Mouse (Mus musculus) MEL (cell line): ENCODE measurements around the gene Fbxo36. TPM values are rescaled to one million over a fixed set of nuclear protein-coding genes. Genes with fewer than 3 reads are reported as not detected.
A peak's percentile ranks its signal among the peaks of the same experiment; 100 is the strongest.

Source experiments
- DNase-seq: peaks from one replicate; pipeline ENCODE4 v3.0.0; 2011; ENCODE audit warnings: low read depth, low spot score
- H3K27ac ChIP-seq: 2 replicates; pipeline ENCODE4 v1.5.1; 2012; ENCODE audit warnings: low read depth, mild to moderate bottlenecking, control low read depth, low read length, moderate library complexity; ENCODE audit not compliant: control insufficient read depth
- H3K27me3 ChIP-seq, 2 experiments: fragments of 150-350 bp in 1 of 2; sonication (generic) in 1 of 2; 2 replicates each; pipeline ENCODE4 v1.6.1; 2012; ENCODE audit warnings: low read length in 2 of 2, mild to moderate bottlenecking in 2 of 2, improper control_type of control experiment in 1 of 2, moderate library complexity in 1 of 2; ENCODE audit not compliant: insufficient read depth in 2 of 2, control insufficient read depth in 1 of 2
- H3K36me3 ChIP-seq, 2 experiments: 2 replicates each; pipeline ENCODE4 v1.6.1; 2012 to 2014; ENCODE audit warnings: low read length in 2 of 2, improper control_type of control experiment in 1 of 2, inconsistent platforms in 1 of 2, mild to moderate bottlenecking in 1 of 2; ENCODE audit not compliant: insufficient read depth in 2 of 2, control insufficient read depth in 1 of 2
- H3K4me1 ChIP-seq, 2 experiments: fragments of 150-350 bp in 1 of 2; sonication (generic) in 1 of 2; 2 replicates each; pipeline ENCODE4 v1.6.1; 2012; ENCODE audit warnings: low read length in 2 of 2, improper control_type of control experiment in 1 of 2, mild to moderate bottlenecking in 1 of 2; ENCODE audit not compliant: insufficient read depth in 2 of 2, control insufficient read depth in 1 of 2
- H3K4me3 ChIP-seq, 2 experiments: fragments of 150-350 bp in 1 of 2; sonication (generic) in 1 of 2; 2 replicates each; pipeline ENCODE4 v1.5.1; 2012; ENCODE audit warnings: low read depth in 2 of 2, low read length in 2 of 2, mild to moderate bottlenecking in 2 of 2, moderate library complexity in 2 of 2, control low read depth in 1 of 2, improper control_type of control experiment in 1 of 2; ENCODE audit not compliant: control insufficient read depth in 1 of 2, insufficient read depth in 1 of 2
- H3K79me2 ChIP-seq: 2 replicates; pipeline ENCODE4 v1.6.1; 2012; ENCODE audit warnings: mild to moderate bottlenecking, low read length, moderate library complexity; ENCODE audit not compliant: control insufficient read depth, poor library complexity, insufficient read depth
- H3K9ac ChIP-seq: 2 replicates; pipeline ENCODE4 v1.6.1; 2012; ENCODE audit warnings: low read depth, mild to moderate bottlenecking, control low read depth, low read length, moderate library complexity; ENCODE audit not compliant: control insufficient read depth, poor library complexity, severe bottlenecking
- H3K9me3 ChIP-seq: fragments of 150-350 bp; sonication (generic); replicated peaks from 2 replicates; pipeline ENCODE4 v1.6.1; 2012; ENCODE audit warnings: mild to moderate bottlenecking, low read length, improper control_type of control experiment, moderate library complexity; ENCODE audit not compliant: insufficient read depth
- ELF1 ChIP-seq: IDR thresholded peaks from 2 replicates; pipeline ENCODE4 v1.6.1; 2014; ENCODE audit warnings: low read depth, mild to moderate bottlenecking, inconsistent platforms, low read length, improper control_type of control experiment, moderate library complexity
- EP300 ChIP-seq, 2 experiments: IDR thresholded peaks; 2 replicates each; pipeline ENCODE4 v1.6.1; 2011; ENCODE audit warnings: improper control_type of control experiment in 2 of 2, low read length in 2 of 2, low read depth in 1 of 2, mild to moderate bottlenecking in 1 of 2
- ETS1 ChIP-seq: IDR thresholded peaks from 2 replicates; pipeline ENCODE4 v1.6.1; 2012; ENCODE audit warnings: low read depth, mild to moderate bottlenecking, inconsistent platforms, low read length, improper control_type of control experiment, moderate library complexity
- GABPA ChIP-seq: IDR thresholded peaks from 2 replicates; pipeline ENCODE4 v1.6.1; 2012; ENCODE audit warnings: low read depth, mild to moderate bottlenecking, inconsistent platforms, low read length, improper control_type of control experiment, moderate library complexity
- GATA1 ChIP-seq: IDR thresholded peaks from 2 replicates; pipeline ENCODE4 v1.6.1; 2011; ENCODE audit warnings: low read depth, low read length, improper control_type of control experiment
- HCFC1 ChIP-seq: IDR thresholded peaks from 2 replicates; pipeline ENCODE4 v1.6.1; 2012; ENCODE audit warnings: low read depth, mild to moderate bottlenecking, inconsistent platforms, low read length, improper control_type of control experiment, moderate library complexity
- JUND ChIP-seq: IDR thresholded peaks from 2 replicates; pipeline ENCODE4 v1.6.1; 2011; ENCODE audit warnings: low read depth, mild to moderate bottlenecking, improper control_type of control experiment, low read length
- MAFK ChIP-seq: IDR thresholded peaks from 2 replicates; pipeline ENCODE4 v1.6.1; 2011; ENCODE audit warnings: low read depth, mild to moderate bottlenecking, low read length, improper control_type of control experiment, borderline replicate concordance
- MAZ ChIP-seq: IDR thresholded peaks from 2 replicates; pipeline ENCODE4 v1.6.1; 2012; ENCODE audit warnings: low read depth, mild to moderate bottlenecking, inconsistent platforms, low read length, improper control_type of control experiment
- NELFE ChIP-seq: IDR thresholded peaks from 2 replicates; pipeline ENCODE4 v1.6.1; 2011; ENCODE audit warnings: low read depth, low read length, improper control_type of control experiment
- NRF1 ChIP-seq: IDR thresholded peaks from 2 replicates; pipeline ENCODE4 v1.6.1; 2014; ENCODE audit warnings: low read depth, mild to moderate bottlenecking, inconsistent platforms, low read length, improper control_type of control experiment, moderate library complexity; ENCODE audit not compliant: poor library complexity, insufficient read depth, severe bottlenecking
- POLR2AphosphoS2 ChIP-seq: IDR thresholded peaks from 2 replicates; pipeline ENCODE4 v1.6.1; 2011; ENCODE audit warnings: low read length, improper control_type of control experiment
- RCOR1 ChIP-seq: IDR thresholded peaks from 2 replicates; pipeline ENCODE4 v1.6.1; 2012; ENCODE audit warnings: low read depth, mild to moderate bottlenecking, inconsistent platforms, low read length, improper control_type of control experiment
- SIN3A ChIP-seq: IDR thresholded peaks from 2 replicates; pipeline ENCODE4 v1.6.1; 2012; ENCODE audit warnings: low read length, improper control_type of control experiment, inconsistent platforms
- TAL1 ChIP-seq: IDR thresholded peaks from 2 replicates; pipeline ENCODE4 v1.6.1; 2012; ENCODE audit warnings: mild to moderate bottlenecking, inconsistent platforms, low read length, moderate library complexity, mixed read lengths
- TCF12 ChIP-seq: IDR thresholded peaks from 2 replicates; pipeline ENCODE4 v1.6.1; 2014; ENCODE audit warnings: low read depth, mild to moderate bottlenecking, inconsistent platforms, low read length, improper control_type of control experiment, moderate library complexity
- UBTF ChIP-seq: IDR thresholded peaks from 2 replicates; pipeline ENCODE4 v1.6.1; 2012; ENCODE audit warnings: low read depth, mild to moderate bottlenecking, inconsistent platforms, low read length, improper control_type of control experiment, moderate library complexity, borderline replicate concordance; ENCODE audit not compliant: insufficient read depth
- ZNF384 ChIP-seq: IDR thresholded peaks from 2 replicates; pipeline ENCODE4 v1.6.1; 2012; ENCODE audit warnings: low read depth, mild to moderate bottlenecking, inconsistent platforms, low read length, improper control_type of control experiment
- polyA plus RNA-seq, 2 experiments: library from polyadenylated mRNA; stranded (reverse) in 1 of 2; unstranded in 1 of 2; fragments of >175 nt in 1 of 2; fragments of >200 nt in 1 of 2; gene quantifications; 2 replicates each; pipeline versions ENCODE4 v1.2.1 to v1.2.4; 2012; ENCODE audit warnings: low replicate concordance in 2 of 2, low read depth in 1 of 2; ENCODE audit not compliant: insufficient read length in 2 of 2, insufficient read depth in 1 of 2, missing spikeins in 1 of 2
- total RNA-seq: library from RNA; depleted of rRNA; stranded (reverse); fragments of 300-350 nt; gene quantifications from 2 replicates; pipeline ENCODE4 v1.2.3, GENCODE M21; 2012

Gene Fbxo36
- total and polyA plus RNA-seq, 3 experiments, result 2.5 to 2.9 TPM; not detected in 1

- H3K4me1 ChIP-seq, result peaks cover 0 to 7% of the 10 kb centered on the region in 2 experiments; a peak in 1 of 4 replicates
- peak overlapping the region; percentile 100 for H3K9ac ChIP-seq
- peaks cover 6 to 19% of the 10 kb centered on the region in 2 experiments for H3K36me3 ChIP-seq
- peak overlapping the region; percentile 96 for H3K27ac ChIP-seq
- no peaks in the 10 kb centered on the region for H3K27me3 ChIP-seq
- peak; percentile 87 for DNase-seq
- peaks cover 51% of the 10 kb centered on the region for H3K79me2 ChIP-seq
- TF ChIP-seq HCFC1, result peak; percentile 80
- TF ChIP-seq POLR2AphosphoS2, result no peak
- TF ChIP-seq MAZ, result peak; percentile 65; the same call in 1 of the 2 replicates
- peak; percentile 31; the same call in 1 of the 2 replicates for TF ChIP-seq ETS1
- TF ChIP-seq NELFE, result no peak
- peak; percentile 87 for TF ChIP-seq ELF1
- TF ChIP-seq GATA1, result no peak
- no peak for TF ChIP-seq NRF1
- TF ChIP-seq SIN3A, result peak; percentile 34; the same call in 1 of the 2 replicates
- no peak for TF ChIP-seq UBTF
- no peak for TF ChIP-seq GABPA
- peak overlapping the region; percentile 79 to 94 for H3K4me3 ChIP-seq
- no peaks in the 10 kb centered on the region for H3K9me3 ChIP-seq
These were observed 955 bp upstream of the Fbxo36 start for GRCm38 (mm10) chr1:84838621-84839151.

- TF ChIP-seq JUND, result no peak
- TF ChIP-seq GABPA, result no peak
- TF ChIP-seq EP300 (IDR thresholded peaks at IDR 0.05; ENCODE audit: low read depth in 1 of 2, low read length in 2 of 2), result 0 out of 4 replicates have a peak, but pooled peaks of 1 of the 2 experiments have one; percentile 6
- TF ChIP-seq RCOR1, result no peak
- peak; percentile 54 for TF ChIP-seq ETS1
- no peak for TF ChIP-seq MAFK
- TF ChIP-seq ZNF384, result peak; percentile 93
- TF ChIP-seq TAL1, result no peak
- 0 out of 2 replicates have a peak, but pooled peaks have one; percentile 6 for TF ChIP-seq TCF12
- H3K27ac ChIP-seq, result peak within 1 kb of the TSS; percentile 96
- H3K79me2 ChIP-seq, result peaks cover 44% of the 10 kb centered on the region
- peak within 1 kb of the TSS; percentile 79 to 94 for H3K4me3 ChIP-seq
- H3K27me3 ChIP-seq, result no peaks in the 10 kb centered on the region
- peak within 1 kb of the TSS; percentile 100 for H3K9ac ChIP-seq
- peak; percentile 79 for DNase-seq
- H3K9me3 ChIP-seq, result no peaks in the 10 kb centered on the region
- H3K36me3 ChIP-seq, result peaks cover 2 to 18% of the 10 kb centered on the region in 2 experiments; a peak in 3 of 4 replicates
- peaks cover 0 to 5% of the 10 kb centered on the region in 2 experiments; a peak in 1 of 4 replicates for H3K4me1 ChIP-seq
These were observed 500 bp downstream of the Fbxo36 start, which contains the start of gene Trip12 for GRCm38 (mm10) chr1:84840018-84840664. Gene Trip12, minus strand, starts transcription at chr1:84840516.
